ENCODE assay signal across 11 mouse cellular contexts in genomic region chr14:34565711-34566110, GRCm38 (mm10). TPM values are rescaled to one million over a fixed set of nuclear protein-coding genes. Genes with fewer than 3 reads are reported as not detected.
A peak's percentile ranks its signal among the peaks of the same experiment; 100 is the strongest.
DNase-seq lines count a peak whose midpoint lies in the region; ATAC-seq and TF ChIP-seq lines count a peak whose summit lies in the region.
"Had no signal": no experiment of that assay in that cellular context is flagged by ENCODE, and none has a peak within 500 bp of the region (broad histone marks: within the 10 kb centered on the region; RNA-seq: fewer than 3 reads in every experiment).

No protein-coding gene starts in this region.

- H3K27me3 ChIP-seq in kidney, adult 2 months (replicated peaks; ENCODE audit: control insufficient read depth, insufficient read depth, low read length) = no peaks in the 10 kb centered on the region
- no peaks in the 10 kb centered on the region for H3K27me3 ChIP-seq in heart, embryonic 12.5 days (replicated peaks)

- no peak for ATAC-seq in heart, embryonic 12.5 days (ENCODE audit: insufficient number of reproducible peaks, low FRiP score)

- H3K9me3 ChIP-seq in heart, embryonic 12.5 days (replicated peaks) = no peaks in the 10 kb centered on the region
- H3K9me3 ChIP-seq: G1E had no signal

- no peak overlapping the region for H3K4me3 ChIP-seq in kidney, adult 2 months (ENCODE audit: insufficient read depth, low read depth, low read length)
- H3K4me3 ChIP-seq in heart, embryonic 12.5 days = no peak overlapping the region

- no peak overlapping the region for H3K27ac ChIP-seq in kidney, adult 2 months (ENCODE audit: insufficient read depth, low read depth, low read length)
- H3K27ac ChIP-seq in heart, embryonic 12.5 days (ENCODE audit: poor library complexity, severe bottlenecking) = peak overlapping the region; percentile 56; the same call in 1 of the 2 replicates

- no peak for TF ChIP-seq POLR2A in kidney, adult 2 months (IDR thresholded peaks at IDR 0.05; ENCODE audit: low read depth, low read length)

- DNase-seq in kidney, adult 2 months = peak; percentile 44
- no peak for DNase-seq in kidney, adult 8-10 months
- DNase-seq in cerebellum, postnatal 14 days = peak; percentile 50 to 61
- DNase-seq in lung, postnatal 25 days (ENCODE audit: low spot score) = peak; percentile 52
- DNase-seq in layer of hippocampus, adult 9-11 months = no peak
- DNase-seq in layer of hippocampus, adult 8-10 months (ENCODE audit: low spot score in 2 of 2) = no peak
- no peak for DNase-seq in spleen, adult 18-20 months

- no peak for TF ChIP-seq CTCF in kidney, adult 2 months (conservative IDR thresholded peaks at IDR 0.05; ENCODE audit: insufficient read depth, insufficient read length, low read depth, low read length)

- H3K36me3 ChIP-seq in kidney, adult 2 months (ENCODE audit: control insufficient read depth, insufficient read depth, low read length) = no peaks in the 10 kb centered on the region
- H3K36me3 ChIP-seq in heart, embryonic 12.5 days = peaks cover 29% of the 10 kb centered on the region
- H3K36me3 ChIP-seq: G1E had no signal

- H3K4me1 ChIP-seq in kidney, adult 2 months (ENCODE audit: control insufficient read depth, insufficient read depth, low read length) = no peaks in the 10 kb centered on the region
- H3K4me1 ChIP-seq in heart, embryonic 12.5 days (replicated peaks) = peaks cover 84% of the 10 kb centered on the region

- H3K4me2 ChIP-seq in heart, embryonic 12.5 days = peak overlapping the region; percentile 27; the same call in 1 of the 2 replicates

- 63% methylated on average over 17 of the region's 17 CpGs for WGBS in kidney, adult 2 months
- WGBS in heart, embryonic 12.5 days = 54% methylated on average over 17 of the region's 17 CpGs

- H3K9ac ChIP-seq in heart, embryonic 12.5 days = peak overlapping the region; percentile 41; the same call in 1 of the 2 replicates

RNA-seq across cellular contexts. Expression of gene Ldb3, which starts 22.8 kb away (rescaled TPM):
- 1.9 and 26.0 TPM in 2 replicates for polyA plus RNA-seq in kidney, adult 2 months (2012; rRNA removed)
- 226 and 239 TPM in 2 replicates for polyA plus RNA-seq in heart, embryonic 12.5 days (2016; fragmentation: Nextera tagmentation; extraction: Ambion mirVana)
- 1 to 10 TPM; 4.1 to 4.8 (median 4.3) TPM for total RNA-seq in layer of hippocampus, adult 8-10 months (2022)
- total RNA-seq: common myeloid progenitor, adult 5-6 weeks had no signal
- polyA plus RNA-seq: G1E had no signal

RNA-seq across cellular contexts. Expression of gene Opn4, which starts 34.2 kb away (rescaled TPM):
- polyA plus RNA-seq in kidney, adult 2 months (2012; rRNA removed) = 0.10 TPM in 1 of 2 replicates, not detected in the other
- polyA plus RNA-seq in heart, embryonic 12.5 days (2016; fragmentation: Nextera tagmentation; extraction: Ambion mirVana) = 4.3 and 4.9 TPM in 2 replicates
- total RNA-seq in layer of hippocampus, adult 8-10 months (2022) = not detected
- total RNA-seq: common myeloid progenitor, adult 5-6 weeks; layer of hippocampus, adult 18-20 months had no signal
- polyA plus RNA-seq: G1E had no signal

RNA-seq across cellular contexts. Expression of gene 9230112D13Rik, which starts 43.1 kb away (rescaled TPM):
- not detected in 2 replicates for polyA plus RNA-seq in kidney, adult 2 months (2012; rRNA removed)
- not detected in 2 replicates for polyA plus RNA-seq in heart, embryonic 12.5 days (2016; fragmentation: Nextera tagmentation; extraction: Ambion mirVana)
- not detected for total RNA-seq in layer of hippocampus, adult 8-10 months (2022)
- total RNA-seq: common myeloid progenitor, adult 5-6 weeks; G1E; layer of hippocampus, adult 18-20 months had no signal
- polyA plus RNA-seq: G1E had no signal

Comparison
In these comparisons a context has a peak if more than half of its experiments do, and no peak if none do; other contexts are left out.
1. DNase-seq: peak in kidney, adult 2 months (single experiment), cerebellum, postnatal 14 days (2 of 2) and lung, postnatal 25 days (single experiment); none in kidney, adult 8-10 months (0 of 2), layer of hippocampus, adult 9-11 months (single experiment), layer of hippocampus, adult 8-10 months (0 of 2) and spleen, adult 18-20 months (0 of 2).